Mouse (Mus musculus): ENCODE results near the gene Rab40b.

GRCm38 (mm10) chr11:121326681-121327080, 61.4 kb downstream of the Rab40b start:
- no peak for TF ChIP-seq POLR2A (IDR thresholded peaks at IDR 0.05; ENCODE audit: control insufficient read depth in 1 of 2, insufficient read depth in 1 of 2, low read depth in 1 of 2, low read length in 2 of 2, poor library complexity in 1 of 2)
- TF ChIP-seq CTCF (IDR thresholded peaks at IDR 0.05 in 2 of 3, conservative IDR thresholded peaks at IDR 0.05 in 1 of 3; ENCODE audit: control insufficient read depth in 1 of 3, insufficient read depth in 1 of 3, low read depth in 2 of 3, low read length in 3 of 3, poor library complexity in 1 of 3, severe bottlenecking in 1 of 3): no peak
- no peak for TF ChIP-seq RAD21 (IDR thresholded peaks at IDR 0.05; ENCODE audit: low read depth, low read length)
- TF ChIP-seq ELF1 (IDR thresholded peaks at IDR 0.05; ENCODE audit: low read depth, low read length): no peak
- TF ChIP-seq E2F4 (IDR thresholded peaks at IDR 0.05; ENCODE audit: borderline replicate concordance, low read depth, low read length): no peak
